Mouse (Mus musculus): Measurements from ENCODE around the gene Cep97.

GRCm38 (mm10) chr16:55888584-55888960 lies 46.1 kb downstream of the Cep97 start:
- TF ChIP-seq ZC3H11A (IDR thresholded peaks at IDR 0.05; ENCODE audit: borderline replicate concordance, low read depth, low read length) (no peak), ZNF384 (IDR thresholded peaks at IDR 0.05; ENCODE audit: low read depth, low read length) (no peak), MAFK (IDR thresholded peaks at IDR 0.05; ENCODE audit: insufficient read depth, low read depth, low read length) (no peak), CHD2 (IDR thresholded peaks at IDR 0.05; ENCODE audit: low read depth, low read length) (no peak; the same call in 1 of the 2 replicates), HCFC1 (IDR thresholded peaks at IDR 0.05; ENCODE audit: borderline replicate concordance, insufficient read depth, low read length) (no peak)

All from ES-E14 (cell line).